Mouse (Mus musculus): Measurements from ENCODE around the gene Fcgr3.
"Not testable (repeated sequence)": the region's sequence is repeated elsewhere in the genome, so short reads cannot be mapped to it uniquely, and the experiment has no call there.

Fcgr3 gene

DNA sequence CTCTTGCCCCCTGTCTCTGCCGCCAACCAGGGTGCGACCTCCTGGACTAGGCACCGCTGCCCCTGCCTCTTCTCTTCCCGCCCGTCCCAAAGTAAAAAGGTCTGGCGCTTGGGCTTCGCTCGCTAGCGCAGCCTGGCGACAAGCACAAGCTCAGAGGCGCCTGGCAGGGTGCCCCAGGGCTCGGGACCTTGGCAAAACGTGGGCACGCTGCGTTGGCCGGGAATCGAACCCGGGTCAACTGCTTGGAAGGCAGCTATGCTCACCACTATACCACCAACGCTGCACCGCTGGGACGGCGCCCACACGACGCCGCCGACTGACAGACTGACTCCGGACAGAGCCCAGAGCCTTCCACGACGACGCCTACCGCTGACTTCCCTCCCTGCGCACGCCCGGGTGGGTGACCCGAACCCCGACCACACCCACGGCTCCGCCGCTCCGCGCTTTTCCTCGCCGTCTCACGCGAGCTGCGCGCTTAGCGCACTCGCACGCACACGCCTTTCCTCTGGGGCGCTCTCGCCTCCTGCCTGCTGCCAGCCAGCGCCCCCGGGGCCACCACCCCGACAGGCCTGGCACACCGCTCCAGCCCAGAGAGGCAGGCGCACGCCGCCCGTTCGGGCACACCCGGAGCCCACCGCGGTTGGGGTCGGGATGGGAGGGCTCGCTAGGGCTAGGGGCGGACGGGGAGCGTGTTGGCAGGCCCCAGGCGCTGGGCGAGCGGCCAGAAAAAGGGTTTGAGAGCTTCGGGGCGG is at the start of gene Fcgr3:
Fcgr3 (minus strand) TSS at position 445 of the 752 bp plus-strand sequence.
- DNase-seq (ENCODE audit: low spot score) = peak; percentile 71

DNA sequence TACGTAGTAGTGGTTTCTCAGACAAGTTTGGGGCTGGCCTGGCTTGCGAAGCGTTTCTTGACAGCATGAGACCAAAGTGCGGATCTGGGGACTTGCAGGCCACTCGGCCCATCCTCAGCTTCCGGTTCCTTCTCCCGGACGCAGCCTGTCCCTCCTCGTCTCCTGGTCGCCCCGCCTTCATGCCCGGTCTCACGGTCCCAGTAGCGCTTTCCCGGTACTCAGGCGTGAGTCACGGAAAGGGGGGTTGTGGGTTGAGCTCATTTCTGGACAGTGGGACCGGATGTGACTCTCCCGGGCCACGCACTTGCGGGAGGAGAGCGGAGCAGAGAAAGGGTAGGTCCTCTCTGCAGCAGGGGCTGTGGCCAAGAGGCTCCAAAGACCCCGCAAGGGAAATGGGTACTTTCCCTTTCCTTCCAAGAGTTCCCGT is 49.2 kb upstream of the Fcgr3 start, which contains the start of gene Cfap126:
Cfap126 (plus strand) TSS at position 46 of the 427 bp plus-strand sequence.
- DNase-seq (ENCODE audit: low spot score) = no peak

GRCm38 (mm10) chr1:171112986-171113385 is 48.3 kb upstream of the Fcgr3 start:
- DNase-seq (ENCODE audit: low spot score) = no peak

DNA sequence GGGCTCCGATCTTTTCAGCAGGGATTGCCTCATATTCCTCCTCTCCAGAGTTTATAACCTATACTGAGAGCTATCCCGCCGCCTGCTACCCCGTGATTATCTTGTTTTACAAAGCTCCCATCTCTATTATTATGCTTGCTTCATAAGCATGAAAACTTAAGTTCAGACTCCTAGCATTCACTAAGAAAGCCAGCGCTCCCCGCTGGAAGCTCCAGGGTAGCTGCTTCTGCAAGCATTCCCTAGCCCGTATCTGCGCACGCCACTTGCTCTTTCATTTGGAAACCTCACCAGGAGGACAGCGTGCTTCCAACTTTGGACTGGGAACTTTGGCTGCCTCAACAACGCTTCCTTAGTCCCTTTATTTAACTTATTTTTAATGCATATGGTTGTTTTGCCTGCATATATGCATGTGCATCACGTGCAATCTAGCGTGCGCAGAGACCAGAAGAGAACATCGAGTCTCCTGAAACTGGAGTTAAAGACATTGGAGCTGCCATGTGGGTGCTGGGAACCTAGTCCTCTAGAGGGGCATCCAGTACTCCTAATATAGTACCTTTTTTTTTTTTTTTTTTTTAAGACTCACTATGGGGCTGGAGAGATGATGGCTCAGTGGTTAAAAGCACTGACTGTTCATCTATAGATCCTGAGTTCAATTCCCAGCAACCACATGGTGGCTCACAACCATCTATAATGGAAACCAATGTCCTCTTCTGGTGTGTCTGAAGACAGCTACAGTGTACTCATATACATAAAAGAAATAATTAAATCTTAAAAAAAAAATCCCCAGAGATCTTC is 47.2 kb upstream of the Fcgr3 start:
- DNase-seq (ENCODE audit: low spot score) = no peak

- peak; percentile 99 for DNase-seq (ENCODE audit: low spot score)
Observed at GRCm38 (mm10) chr1:171111020-171111780, 46.5 kb upstream of the Fcgr3 start.

DNA sequence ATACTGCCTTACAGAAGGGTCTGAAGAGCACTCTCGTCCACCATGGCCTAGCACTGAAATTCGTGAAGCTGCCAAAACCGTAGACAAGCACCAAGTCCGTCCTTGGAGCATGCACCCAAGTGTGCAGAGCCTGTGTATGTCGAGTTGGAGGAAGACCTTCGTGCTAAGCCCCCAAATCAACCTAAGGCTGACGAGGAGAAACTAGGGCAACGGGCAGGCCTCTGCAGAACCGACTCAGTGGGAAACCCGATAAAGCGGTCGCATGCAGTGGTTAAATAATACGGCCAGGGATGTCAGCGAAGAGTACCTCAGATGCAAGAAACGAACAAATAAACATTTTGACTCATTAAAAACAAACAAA is 45.9 kb upstream of the Fcgr3 start:
- DNase-seq (ENCODE audit: low spot score) = no peak

- no peak for DNase-seq (ENCODE audit: low spot score)
Observed at GRCm38 (mm10) chr1:171109620-171110019, 44.9 kb upstream of the Fcgr3 start.

GRCm38 (mm10) chr1:171105226-171105625 is 40.5 kb upstream of the Fcgr3 start:
- no peak for DNase-seq (ENCODE audit: low spot score)

GRCm38 (mm10) chr1:171103179-171103840 is 38.6 kb upstream of the Fcgr3 start:
- no peak for DNase-seq (ENCODE audit: low spot score)

GRCm38 (mm10) chr1:171102547-171103177 is 37.9 kb upstream of the Fcgr3 start:
- DNase-seq (ENCODE audit: low spot score) = peak; percentile 94

DNA sequence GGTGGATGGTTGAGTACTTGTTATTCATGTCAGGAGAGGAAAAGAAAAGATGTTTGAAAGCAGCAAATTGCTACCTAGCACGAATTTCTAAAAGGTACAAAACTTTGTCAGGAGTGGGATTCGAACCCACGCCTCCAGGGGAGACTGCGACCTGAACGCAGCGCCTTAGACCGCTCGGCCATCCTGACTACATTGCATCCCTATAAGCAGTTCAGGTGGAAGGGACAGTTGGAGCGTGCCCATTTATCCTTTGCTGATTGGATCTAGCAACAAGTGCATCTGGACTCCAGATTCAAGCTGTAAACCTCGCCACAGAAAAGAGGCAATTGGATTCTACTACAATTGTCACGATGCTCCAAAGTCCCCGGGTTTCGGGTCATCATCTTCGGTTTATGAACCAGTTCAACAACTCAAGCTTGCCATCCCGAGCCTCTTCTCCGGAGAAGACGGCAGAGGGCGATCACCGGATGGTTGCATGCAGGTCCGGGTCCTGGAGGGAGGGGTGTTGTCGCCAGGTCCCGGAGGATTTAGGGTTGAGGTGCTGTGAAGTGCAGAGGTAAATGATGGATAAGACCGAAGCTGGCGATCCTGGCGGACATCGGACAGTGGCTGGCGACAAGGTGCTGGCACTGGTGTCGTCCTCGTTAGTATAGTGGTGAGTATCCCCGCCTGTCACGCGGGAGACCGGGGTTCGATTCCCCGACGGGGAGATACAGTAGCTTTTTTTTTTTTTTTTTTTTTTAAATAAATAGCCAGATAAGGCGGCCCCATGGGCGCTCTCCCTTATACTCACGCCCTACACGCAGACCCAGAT is 37.2 kb upstream of the Fcgr3 start:
- peak; percentile 93 for DNase-seq (ENCODE audit: low spot score)

DNA sequence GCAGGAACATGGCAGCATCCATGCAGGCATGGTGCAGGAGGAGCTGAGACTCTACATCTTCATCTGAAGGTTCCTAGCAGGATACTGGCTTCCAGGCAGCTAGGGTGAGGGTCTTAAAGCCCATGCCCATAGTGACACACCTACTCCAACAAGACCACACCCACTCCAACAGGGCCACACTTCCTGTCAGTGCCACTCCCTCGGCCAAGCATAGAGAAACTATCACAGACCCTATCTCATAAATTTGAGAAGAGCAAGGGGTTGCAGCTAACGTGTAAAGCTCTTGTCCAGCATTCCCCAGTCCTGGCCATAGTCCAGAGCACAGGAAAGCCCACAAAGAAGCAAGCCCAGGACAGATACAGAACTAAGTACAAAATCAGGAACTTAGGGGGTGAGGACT is 36.3 kb upstream of the Fcgr3 start:
- DNase-seq (ENCODE audit: low spot score) = no peak

- no peak for DNase-seq (ENCODE audit: low spot score)
Observed at GRCm38 (mm10) chr1:171097612-171098011, 32.9 kb upstream of the Fcgr3 start.

DNA sequence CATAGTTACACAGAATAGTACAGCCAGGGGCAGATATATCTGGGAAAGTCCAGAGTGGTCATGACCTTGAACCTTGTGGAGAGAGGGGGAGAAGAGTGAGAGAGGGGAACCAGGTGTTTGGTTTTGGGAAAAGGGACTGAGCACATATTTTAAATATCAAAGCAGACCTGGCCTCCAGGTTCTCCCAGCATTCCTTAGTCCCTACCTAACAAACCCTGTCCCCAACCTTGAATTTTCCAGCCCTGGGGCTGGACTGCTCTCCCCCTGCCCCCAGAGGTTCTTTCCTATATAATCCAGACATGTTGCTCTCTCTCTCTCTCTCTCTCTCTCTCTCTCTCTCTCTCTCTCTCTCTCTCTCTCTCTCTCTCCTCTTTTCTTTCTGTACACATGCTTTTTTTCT is 32.4 kb upstream of the Fcgr3 start:
- no peak for DNase-seq (ENCODE audit: low spot score)

- DNase-seq (ENCODE audit: low spot score) = no peak
Observed at GRCm38 (mm10) chr1:171096110-171096964, 31.6 kb upstream of the Fcgr3 start.

- DNase-seq (ENCODE audit: low spot score) = no peak
Observed at GRCm38 (mm10) chr1:171094424-171094823, 29.7 kb upstream of the Fcgr3 start.

GRCm38 (mm10) chr1:171090761-171091160 is 26.0 kb upstream of the Fcgr3 start:
- DNase-seq (ENCODE audit: low spot score) = no peak

- no peak for DNase-seq (ENCODE audit: low spot score)
Observed at GRCm38 (mm10) chr1:171089891-171090290, 25.2 kb upstream of the Fcgr3 start.

- DNase-seq (ENCODE audit: low spot score) = not testable (repeated sequence)
Observed at GRCm38 (mm10) chr1:171088237-171088869, 23.6 kb upstream of the Fcgr3 start.

Measured in layer of hippocampus, adult 9-10 months (tissue).